Mouse (Mus musculus): ENCODE results near the gene Klhdc10.

- TF ChIP-seq POLR2A (IDR thresholded peaks at IDR 0.05; ENCODE audit: low read depth, low read length) (peak; percentile 25; the same call in 1 of the 2 replicates), CTCF (IDR thresholded peaks at IDR 0.05; ENCODE audit: extremely low read depth, insufficient read length, insufficient replicate concordance, low read depth, low read length) (no peak; the same call in 1 of the 2 replicates)
Observed at GRCm38 (mm10) chr6:30401308-30402015, at the start of gene Klhdc10.
